Mouse (Mus musculus) bone marrow, adult 2 months (tissue): ENCODE results near the gene Dsp.

Source experiments
- CTCF ChIP-seq: fragments of 200-500 bp; IDR thresholded peaks from 2 replicates; pipeline ENCODE4 v1.5.1; 2011; ENCODE audit warnings: low read length, control low read depth; ENCODE audit not compliant: control insufficient read depth, insufficient read depth
- POLR2A ChIP-seq: fragments of 200-500 bp; IDR thresholded peaks from 2 replicates; pipeline ENCODE4 v1.6.1; 2011; ENCODE audit warnings: low read depth, mild to moderate bottlenecking, control low read depth, low read length, borderline replicate concordance; ENCODE audit not compliant: control insufficient read depth

DNA sequence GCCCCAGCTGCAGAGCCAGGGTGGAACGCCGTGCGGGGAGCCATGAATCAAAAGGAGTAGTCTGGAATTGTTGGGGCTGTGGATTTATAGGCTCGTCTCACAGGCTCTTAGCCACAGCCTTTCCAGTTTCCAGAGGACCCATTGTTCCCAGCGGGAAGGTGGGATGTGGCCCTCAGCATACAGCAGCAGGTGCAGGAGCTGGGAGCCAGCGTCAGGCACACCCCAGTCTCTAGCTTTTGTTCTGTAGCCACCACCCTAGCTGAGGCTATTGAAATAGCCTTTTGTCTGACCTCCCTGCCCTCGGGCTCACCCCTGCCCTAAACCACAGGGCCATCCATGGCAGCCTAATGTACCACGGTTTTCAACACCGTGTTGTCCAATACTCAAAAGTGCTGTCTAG lies 42.0 kb upstream of the Dsp start:
- TF ChIP-seq POLR2A (no peak), CTCF (no peak)
